Comparison of ENCODE assay signal across 13 mouse cellular contexts in genomic region chr4:65495705-65496462, GRCm38 (mm10).
DNase-seq lines count a peak whose midpoint lies in the region; ATAC-seq lines count a peak whose summit lies in the region.
"Had no signal": no experiment of that assay in that cellular context is flagged by ENCODE, and none has a peak within 500 bp of the region (broad histone marks: within the 10 kb centered on the region; RNA-seq: fewer than 3 reads in every experiment).

No protein-coding gene starts in this region.

- peak; percentile 7; the same call in 1 of the 2 replicates for ATAC-seq in heart, embryonic 15.5 days (replicated peaks; ENCODE audit: insufficient number of reproducible peaks, insufficient read depth, low FRiP score, low read depth)
- ATAC-seq in neural tube, embryonic 12.5 days (ENCODE audit: low FRiP score, low read depth): peak; percentile 46
- peak; percentile 22 for ATAC-seq in limb, embryonic 13.5 days (ENCODE audit: low FRiP score, low read depth)
- no peak for ATAC-seq in cerebellum, adult (ENCODE audit: insufficient number of reproducible peaks, low FRiP score, low TSS enrichment)

- no peaks in the 10 kb centered on the region for H3K9me3 ChIP-seq in heart, embryonic 15.5 days (replicated peaks)
- no peaks in the 10 kb centered on the region for H3K9me3 ChIP-seq in neural tube, embryonic 12.5 days
- no peaks in the 10 kb centered on the region for H3K9me3 ChIP-seq in limb, embryonic 13.5 days
- H3K9me3 ChIP-seq: liver, embryonic 12.5 days had no signal

- H3K4me2 ChIP-seq in heart, embryonic 15.5 days: no peak overlapping the region
- no peak overlapping the region for H3K4me2 ChIP-seq in neural tube, embryonic 12.5 days (replicated peaks)
- no peak overlapping the region for H3K4me2 ChIP-seq in limb, embryonic 13.5 days (replicated peaks)
- H3K4me2 ChIP-seq: liver, embryonic 12.5 days had no signal

- H3K36me3 ChIP-seq in heart, embryonic 15.5 days: no peaks in the 10 kb centered on the region
- no peaks in the 10 kb centered on the region for H3K36me3 ChIP-seq in neural tube, embryonic 12.5 days
- no peaks in the 10 kb centered on the region for H3K36me3 ChIP-seq in limb, embryonic 13.5 days
- H3K36me3 ChIP-seq: G1E; liver, embryonic 12.5 days had no signal

- no peaks in the 10 kb centered on the region for H3K27me3 ChIP-seq in heart, embryonic 15.5 days
- H3K27me3 ChIP-seq in neural tube, embryonic 12.5 days (replicated peaks): no peaks in the 10 kb centered on the region
- no peaks in the 10 kb centered on the region for H3K27me3 ChIP-seq in limb, embryonic 13.5 days
- H3K27me3 ChIP-seq: liver, embryonic 12.5 days had no signal

- DNase-seq in heart, adult 9 months (ENCODE audit: low spot score in 2 of 2): no peak
- no peak for DNase-seq in neural tube, embryonic 10.5 days (ENCODE audit: extremely low spot score, low spot score)
- no peak for DNase-seq in cerebellum, adult 9-11 months
- no peak for DNase-seq in right cerebral cortex, postnatal 36 days (ENCODE audit: low spot score in 2 of 2)

- H3K4me3 ChIP-seq in heart, embryonic 15.5 days: no peak overlapping the region
- no peak overlapping the region for H3K4me3 ChIP-seq in neural tube, embryonic 12.5 days
- no peak overlapping the region for H3K4me3 ChIP-seq in limb, embryonic 13.5 days
- H3K4me3 ChIP-seq: gastrocnemius, adult 2 months; liver, embryonic 12.5 days; myocyte had no signal

- no peak overlapping the region for H3K9ac ChIP-seq in heart, embryonic 15.5 days
- no peak overlapping the region for H3K9ac ChIP-seq in neural tube, embryonic 12.5 days
- no peak overlapping the region for H3K9ac ChIP-seq in limb, embryonic 13.5 days
- H3K9ac ChIP-seq: liver, embryonic 12.5 days had no signal

- WGBS in heart, embryonic 15.5 days: 61% methylated on average over 6 of the region's 6 CpGs
- WGBS in neural tube, embryonic 12.5 days: 77% methylated on average over 6 of the region's 6 CpGs
- 64% methylated on average over 6 of the region's 6 CpGs for WGBS in limb, embryonic 13.5 days

- H3K4me1 ChIP-seq in heart, embryonic 15.5 days (replicated peaks): peaks cover 11% of the 10 kb centered on the region
- H3K4me1 ChIP-seq in neural tube, embryonic 12.5 days: no peaks in the 10 kb centered on the region
- peaks cover 15% of the 10 kb centered on the region for H3K4me1 ChIP-seq in limb, embryonic 13.5 days
- H3K4me1 ChIP-seq: liver, embryonic 12.5 days had no signal

- no peak overlapping the region for H3K27ac ChIP-seq in heart, embryonic 15.5 days
- no peak overlapping the region for H3K27ac ChIP-seq in neural tube, embryonic 12.5 days
- no peak overlapping the region for H3K27ac ChIP-seq in limb, embryonic 13.5 days
- H3K27ac ChIP-seq: gastrocnemius, adult 2 months; liver, embryonic 12.5 days; macrophage had no signal
